Mouse (Mus musculus) thymus, postnatal 10 days (tissue): ENCODE measurements at regions not wholly inside any gene's neighbourhood (a gene's known extent, or its start where the extent isn't known, plus 50 kb on each side); places are given as distances from the start of the nearest gene placed in this dataset.

Source experiments
- DNase-seq, 2 experiments: peaks; one replicate each; pipeline ENCODE4 v3.0.0; 2021; ENCODE audit warnings: low spot score in 2 of 2

GRCm38 (mm10) chr3:144378524-144379225 lies 173.7 kb upstream of the Lmo4 start:
- no peak for DNase-seq

DNA sequence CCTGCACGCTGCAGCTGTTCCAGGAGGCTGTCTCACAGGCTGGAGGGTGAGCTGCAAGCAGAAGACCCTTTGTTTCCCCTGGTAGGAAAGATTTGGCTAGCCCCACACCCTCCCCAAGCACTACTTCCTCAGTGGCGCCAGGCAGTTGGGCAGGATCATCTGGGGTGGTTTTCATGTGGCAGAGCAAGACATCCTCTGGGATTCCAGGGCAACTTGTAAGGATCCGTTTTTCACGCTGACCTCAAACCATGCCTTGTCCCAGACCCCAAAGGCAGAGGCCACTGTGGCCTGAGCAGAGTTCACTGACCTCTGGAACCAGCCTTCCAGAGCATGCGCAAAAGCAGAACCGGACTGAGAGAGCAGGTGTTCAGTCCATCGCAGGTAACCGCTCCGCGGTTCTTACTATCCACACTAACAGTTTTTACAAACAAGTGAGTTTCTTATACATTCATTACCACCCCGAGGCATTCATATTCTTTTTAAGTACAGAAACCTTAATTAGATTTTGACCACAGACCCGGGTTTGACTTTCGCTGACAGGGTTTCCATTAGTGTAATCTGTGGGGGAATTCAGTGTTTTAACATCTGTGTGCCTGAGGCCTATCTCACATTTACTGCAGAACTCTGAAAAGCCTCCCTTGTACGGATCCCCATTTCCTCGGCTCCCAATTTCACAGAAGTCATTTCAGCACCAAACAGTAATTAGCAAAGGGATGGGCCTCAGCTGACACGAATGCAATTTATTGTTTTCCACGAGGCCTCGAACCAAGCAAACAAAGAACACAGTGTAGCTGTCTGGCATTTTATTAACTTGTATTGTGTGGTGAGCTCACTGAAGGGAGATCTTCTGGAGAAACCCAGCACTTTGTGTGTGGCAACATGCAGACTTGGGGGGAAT lies 172.9 kb upstream of the Lmo4 start:
- no peak for DNase-seq

DNA sequence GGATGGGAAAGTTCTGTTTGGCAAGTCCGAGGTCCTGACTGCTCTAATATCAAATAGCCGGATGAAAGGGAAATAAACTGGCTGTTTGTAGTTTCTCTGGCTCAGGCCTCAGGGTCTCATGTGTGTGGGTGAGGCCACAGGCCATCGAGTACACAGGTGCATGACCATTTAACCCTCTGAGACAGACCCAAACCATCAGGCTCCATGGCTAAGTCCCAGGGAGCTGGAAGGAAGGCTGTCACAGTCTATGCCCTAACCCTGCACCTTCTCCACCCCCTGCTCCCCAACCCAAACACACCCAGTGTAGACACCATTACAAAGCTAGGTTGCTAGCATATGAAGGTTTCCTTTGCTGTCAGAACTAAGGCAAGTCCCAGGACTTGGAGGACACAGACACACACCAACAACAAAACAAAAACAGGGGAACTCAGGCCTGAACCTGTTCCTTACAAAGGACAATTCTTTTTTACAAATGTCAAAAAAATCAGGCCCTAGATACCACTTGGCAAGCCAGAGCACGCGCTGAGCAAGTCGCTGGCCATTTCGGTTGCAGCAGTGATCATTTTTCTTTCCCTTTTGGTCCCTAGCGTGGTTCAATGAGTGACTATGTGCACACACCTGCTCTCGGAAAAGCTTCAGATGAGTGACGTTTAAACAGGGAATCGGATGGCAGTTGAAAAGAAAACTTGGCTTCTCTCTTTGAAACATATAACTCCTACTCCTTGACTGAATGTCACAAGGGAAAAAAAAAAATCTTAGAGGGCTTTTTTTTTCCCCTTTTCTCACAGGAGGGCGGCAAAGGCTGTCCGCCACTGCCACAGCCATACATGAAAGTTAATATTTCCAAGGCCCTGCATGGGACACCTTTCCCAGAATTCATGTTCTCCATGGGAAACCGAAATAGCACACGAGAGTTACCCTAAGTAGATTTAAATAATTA lies 171.7 kb upstream of the Lmo4 start:
- DNase-seq, result no peak

DNA sequence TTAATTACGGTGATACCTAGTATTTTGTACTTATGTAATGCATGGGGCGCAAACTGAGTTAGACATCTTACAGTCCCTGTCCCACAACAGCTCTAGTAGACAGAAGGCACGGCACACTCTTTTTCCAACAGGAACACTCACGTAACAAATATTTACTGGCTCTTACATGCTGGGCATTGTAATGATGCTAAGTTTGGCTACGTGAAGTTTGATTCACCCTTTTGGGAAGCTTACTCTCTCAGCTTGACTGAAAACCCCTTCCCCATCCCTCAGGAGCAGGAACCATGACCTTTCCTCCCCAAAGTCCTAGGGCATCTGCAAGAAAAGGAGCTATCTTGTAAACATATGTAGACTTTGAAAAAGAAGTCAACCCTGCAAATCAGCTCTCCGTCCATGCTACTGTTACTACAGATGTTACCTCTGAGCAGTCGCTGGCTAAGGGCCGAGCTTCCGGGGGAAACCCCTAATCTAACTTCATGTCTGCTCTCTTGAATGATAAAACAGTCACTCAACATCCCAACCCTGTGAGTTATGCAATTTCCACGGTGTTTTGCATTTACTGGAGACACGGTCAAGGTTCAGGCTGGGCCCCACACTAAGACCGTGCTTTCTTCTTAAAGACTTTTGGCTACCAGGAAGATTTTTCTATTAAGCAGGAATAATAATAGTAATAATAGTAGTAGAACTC lies 170.8 kb upstream of the Lmo4 start:
- DNase-seq, result no peak

DNA sequence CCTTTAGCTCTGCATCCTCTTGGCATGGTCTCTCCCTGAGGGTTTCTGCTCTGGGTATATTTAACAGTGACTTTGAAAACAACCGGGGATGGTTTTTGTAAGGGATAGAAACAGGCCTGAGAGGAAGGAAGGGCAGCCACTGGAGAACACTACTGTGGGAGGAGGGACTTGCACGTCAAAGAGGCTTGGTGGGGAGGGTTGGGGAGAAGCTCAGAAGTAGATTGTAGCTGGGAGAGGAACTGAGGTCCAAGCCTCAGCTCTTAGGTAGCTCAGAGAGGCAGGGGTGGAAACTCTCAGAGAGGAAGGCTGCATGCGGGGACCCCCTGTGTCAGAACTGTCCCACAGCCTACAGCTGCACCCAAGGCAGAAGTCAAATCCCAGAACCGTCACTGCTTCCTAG lies 163.3 kb upstream of the Lmo4 start:
- no peak for DNase-seq

DNA sequence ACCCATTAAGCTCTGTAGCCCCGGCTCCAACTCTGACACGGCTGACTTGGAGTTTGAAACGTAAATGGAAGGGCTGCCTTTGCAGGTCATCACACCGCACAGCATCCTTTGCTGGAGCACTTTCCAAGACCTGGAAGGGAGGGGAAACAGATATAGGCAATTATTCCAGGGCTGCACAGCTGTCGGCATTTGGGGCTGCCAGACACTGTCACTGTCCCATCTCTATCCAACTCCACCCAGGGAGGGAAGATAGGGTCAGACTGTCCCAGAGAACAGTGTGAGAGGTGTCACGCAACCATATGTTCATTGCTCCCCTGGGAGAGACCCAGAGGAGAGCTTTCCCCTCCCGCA lies 162.7 kb upstream of the Lmo4 start:
- no peak for DNase-seq

GRCm38 (mm10) chr3:144366976-144367765 lies 162.2 kb upstream of the Lmo4 start:
- DNase-seq, result no peak

- DNase-seq, result no peak
Observed at GRCm38 (mm10) chr3:144365894-144366293, 160.9 kb upstream of the Lmo4 start.

- peak; percentile 12 to 66 for DNase-seq
Observed at GRCm38 (mm10) chr3:144362472-144362871, 157.5 kb upstream of the Lmo4 start.

GRCm38 (mm10) chr3:144361203-144361978 lies 156.4 kb upstream of the Lmo4 start:
- DNase-seq, result no peak

- DNase-seq, result no peak
Observed at GRCm38 (mm10) chr3:144356948-144357295, 151.9 kb upstream of the Lmo4 start.

GRCm38 (mm10) chr3:144356103-144356947 lies 151.3 kb upstream of the Lmo4 start:
- no peak for DNase-seq

- no peak for DNase-seq
Observed at GRCm38 (mm10) chr3:144352559-144352958, 147.5 kb upstream of the Lmo4 start.

DNA sequence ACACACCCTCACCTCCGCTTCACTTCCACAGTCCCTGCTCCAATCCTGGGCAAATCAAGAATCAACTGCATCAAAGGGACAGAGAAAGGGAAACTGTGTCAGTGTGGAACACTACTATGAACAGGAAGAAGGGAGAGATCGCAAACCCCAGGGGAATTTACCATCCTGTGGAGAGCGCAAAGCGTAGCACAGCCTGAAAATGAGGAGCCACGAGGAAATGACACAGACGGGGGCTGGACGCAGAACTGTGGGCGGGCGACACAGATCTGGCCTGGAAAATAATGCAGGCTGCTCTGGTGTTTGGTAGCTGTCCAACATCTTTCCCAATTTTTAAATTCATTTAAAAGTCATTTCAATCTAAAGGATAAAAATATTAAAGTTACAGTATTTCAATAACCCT lies 143.4 kb upstream of the Lmo4 start:
- no peak for DNase-seq

GRCm38 (mm10) chr3:144335237-144335636 lies 130.2 kb upstream of the Lmo4 start:
- DNase-seq, result no peak

- no peak for DNase-seq
Observed at GRCm38 (mm10) chr3:144334201-144334600, 129.2 kb upstream of the Lmo4 start.

DNA sequence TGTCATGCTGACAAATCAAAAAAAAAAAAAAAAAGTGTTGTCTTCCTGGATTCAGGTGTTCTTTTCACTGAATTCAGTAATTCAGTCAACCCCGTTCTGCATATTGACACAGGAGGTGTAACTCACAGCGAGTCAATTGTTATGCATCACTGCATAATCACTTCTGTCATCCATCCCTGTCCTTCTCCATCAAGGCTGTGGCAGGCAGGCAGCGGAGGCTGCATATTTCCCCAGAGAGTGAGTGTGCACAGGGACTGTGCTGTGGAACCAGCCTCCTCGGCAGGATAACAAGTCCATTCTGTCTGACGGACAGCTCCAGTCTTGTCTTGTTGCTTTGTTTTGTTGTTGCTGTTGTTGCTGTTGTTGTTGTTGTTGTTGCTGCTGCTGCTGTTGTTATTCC lies 127.3 kb upstream of the Lmo4 start:
- DNase-seq, result no peak

DNA sequence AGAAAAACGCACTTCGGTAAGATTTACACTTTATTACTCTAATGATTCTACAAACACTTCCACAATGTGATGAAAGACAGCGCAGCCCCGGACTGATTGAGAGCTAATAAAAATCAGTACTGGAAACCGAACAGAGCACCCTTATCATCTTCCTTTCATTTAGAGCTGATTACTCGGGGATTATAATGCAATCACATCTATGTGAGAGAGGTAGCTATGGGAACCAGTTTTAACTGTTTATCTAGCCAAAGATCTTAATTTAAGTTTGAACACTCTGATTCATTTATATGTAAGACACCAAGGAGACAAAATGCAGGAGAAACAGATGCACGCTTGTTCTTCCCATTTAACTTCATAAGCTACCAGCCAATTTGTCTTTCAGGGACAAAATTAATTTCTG lies 124.1 kb upstream of the Lmo4 start:
- DNase-seq, result no peak

GRCm38 (mm10) chr3:144327235-144327760 lies 122.3 kb upstream of the Lmo4 start:
- DNase-seq, result no peak
